Mouse (Mus musculus): ENCODE measurements at regions not wholly inside any gene's neighbourhood (a gene's known extent, or its start where the extent isn't known, plus 50 kb on each side); places are given as distances from the start of the nearest gene placed in this dataset.

DNA sequence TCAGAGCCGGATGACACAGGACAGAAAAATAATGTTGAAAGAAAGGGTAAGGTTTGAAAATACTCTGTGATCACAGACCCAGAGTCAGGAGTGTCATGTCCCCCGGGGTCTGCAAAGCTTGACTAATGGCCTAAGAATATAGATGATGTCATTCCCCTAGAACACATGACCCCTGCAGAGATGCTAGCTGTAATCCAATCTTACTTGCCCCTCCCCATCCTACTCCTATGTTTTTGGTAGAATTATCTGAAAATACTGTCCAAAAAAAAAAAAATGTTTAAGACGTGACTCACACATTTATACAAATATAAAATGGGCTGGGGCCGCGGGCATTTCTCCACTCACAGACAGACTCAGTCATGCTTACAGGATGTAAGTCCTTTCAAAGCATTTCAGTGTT lies 210.3 kb upstream of the Jmjd1c start:
- no peaks in the 10 kb centered on the region for H3K4me1 ChIP-seq (ENCODE audit: control insufficient read depth, insufficient read depth, low read length)
- 68% methylated on average over 5 of the region's 5 CpGs for WGBS
- H3K4me3 ChIP-seq (ENCODE audit: insufficient read depth, low read depth, low read length), result no peak overlapping the region
- TF ChIP-seq POLR2A (IDR thresholded peaks at IDR 0.05; ENCODE audit: insufficient read depth, low read depth, low read length) (no peak), CTCF (IDR thresholded peaks at IDR 0.05; ENCODE audit: insufficient read depth, low read depth, low read length) (no peak)
- H3K27ac ChIP-seq (ENCODE audit: insufficient read depth, low read depth, low read length), result no peak overlapping the region

DNA sequence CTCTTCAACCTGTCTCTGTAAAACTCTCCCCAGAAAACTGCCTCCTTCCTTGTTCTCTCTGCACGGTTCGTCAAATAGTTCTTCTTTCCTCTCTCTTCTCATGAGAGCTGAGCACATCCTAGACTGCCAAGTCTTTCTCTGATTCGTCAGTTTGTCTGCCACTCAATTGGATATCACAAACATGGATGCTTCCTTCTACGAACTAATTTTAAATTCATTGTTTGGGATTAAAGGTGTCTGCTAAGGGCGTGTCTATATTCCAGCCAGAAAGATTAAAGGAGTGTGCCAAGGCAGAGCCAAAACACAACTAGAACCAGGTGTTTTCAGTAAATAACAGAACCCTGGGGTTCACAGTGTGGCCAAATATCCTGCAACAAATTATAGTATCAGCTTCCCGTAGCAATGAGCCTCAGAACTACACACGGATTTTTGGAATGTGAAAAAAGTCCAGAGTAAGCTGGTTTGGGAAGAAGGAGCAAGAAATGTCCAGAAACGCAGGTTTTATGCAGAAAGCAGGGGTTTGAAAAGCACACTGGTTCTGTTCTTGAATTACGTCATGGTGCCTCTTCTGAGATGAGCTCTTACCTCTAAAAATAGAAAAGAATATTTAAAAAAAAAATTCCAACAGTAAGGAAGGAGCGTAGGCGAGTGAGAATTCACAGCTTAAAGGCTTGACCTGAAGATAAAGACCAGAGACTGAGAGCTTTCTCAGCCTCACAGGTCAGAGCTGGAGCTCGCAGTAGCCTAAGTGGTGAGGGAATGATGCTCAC lies 206.0 kb upstream of the Jmjd1c start:
- TF ChIP-seq CTCF (IDR thresholded peaks at IDR 0.05; ENCODE audit: insufficient read depth, low read depth, low read length) (no peak), POLR2A (IDR thresholded peaks at IDR 0.05; ENCODE audit: insufficient read depth, low read depth, low read length) (no peak)
- 68% methylated on average over 12 of the region's 12 CpGs for WGBS
- no peaks in the 10 kb centered on the region for H3K4me1 ChIP-seq (ENCODE audit: control insufficient read depth, insufficient read depth, low read length)
- H3K27ac ChIP-seq (ENCODE audit: insufficient read depth, low read depth, low read length), result 0 out of 2 replicates have a peak overlapping the region, but pooled peaks have one; percentile 14
- no peak overlapping the region for H3K4me3 ChIP-seq (ENCODE audit: insufficient read depth, low read depth, low read length)

DNA sequence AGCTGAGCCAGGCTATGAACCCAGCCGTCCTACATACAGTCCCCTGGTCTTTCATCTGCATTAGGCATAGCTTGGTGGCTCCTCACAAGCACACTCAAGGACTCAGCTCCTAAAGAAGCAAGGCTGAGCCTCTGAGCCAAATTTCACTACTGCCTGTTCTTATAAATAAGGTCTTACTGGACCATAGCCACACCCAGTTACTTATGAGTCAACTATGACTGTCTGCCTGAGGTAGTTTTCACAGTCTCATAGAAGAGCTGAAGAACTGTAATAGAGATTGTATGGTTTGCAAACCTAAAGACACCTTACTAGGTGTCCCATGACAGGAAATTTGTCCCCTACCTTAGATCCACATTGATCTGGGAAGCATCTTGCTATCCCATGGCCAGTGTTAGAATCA lies 204.1 kb upstream of the Jmjd1c start:
- H3K4me1 ChIP-seq (ENCODE audit: control insufficient read depth, insufficient read depth, low read length), result no peaks in the 10 kb centered on the region
- no peak overlapping the region for H3K4me3 ChIP-seq (ENCODE audit: insufficient read depth, low read depth, low read length)
- no peak overlapping the region for H3K27ac ChIP-seq (ENCODE audit: insufficient read depth, low read depth, low read length)
- TF ChIP-seq POLR2A (IDR thresholded peaks at IDR 0.05; ENCODE audit: insufficient read depth, low read depth, low read length) (no peak), CTCF (IDR thresholded peaks at IDR 0.05; ENCODE audit: insufficient read depth, low read depth, low read length) (no peak)
- 97% methylated on average over 1 of the region's 1 CpGs for WGBS

DNA sequence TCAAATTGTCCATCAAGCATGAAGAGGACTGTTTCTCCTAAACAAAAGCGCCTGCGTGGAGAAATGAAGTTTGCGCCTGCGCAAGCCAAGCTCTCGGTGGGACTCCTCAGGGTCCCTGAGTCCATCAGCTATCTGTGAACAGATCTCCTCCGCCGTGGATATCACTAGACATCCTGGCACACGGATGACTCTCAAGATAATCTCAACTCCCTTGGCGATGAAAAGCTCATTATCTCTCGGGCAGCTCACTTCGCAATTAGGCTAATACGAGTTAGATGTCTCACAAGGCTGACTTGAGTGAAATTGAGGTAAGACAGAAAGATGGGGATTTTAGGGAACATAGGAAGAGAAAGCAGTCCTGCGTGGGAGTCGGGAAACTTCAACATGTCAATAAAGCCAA lies 202.1 kb upstream of the Jmjd1c start:
- Histone ChIP-seq H3K27ac (ENCODE audit: insufficient read depth, low read depth, low read length) (no peak overlapping the region), H3K4me3 (ENCODE audit: insufficient read depth, low read depth, low read length) (no peak overlapping the region), H3K4me1 (ENCODE audit: control insufficient read depth, insufficient read depth, low read length) (peaks cover 3% of the 10 kb centered on the region; the same call in 1 of the 2 replicates)
- WGBS, result 88% methylated on average over 14 of the region's 14 CpGs
- TF ChIP-seq CTCF (IDR thresholded peaks at IDR 0.05; ENCODE audit: insufficient read depth, low read depth, low read length) (no peak), POLR2A (IDR thresholded peaks at IDR 0.05; ENCODE audit: insufficient read depth, low read depth, low read length) (no peak)

DNA sequence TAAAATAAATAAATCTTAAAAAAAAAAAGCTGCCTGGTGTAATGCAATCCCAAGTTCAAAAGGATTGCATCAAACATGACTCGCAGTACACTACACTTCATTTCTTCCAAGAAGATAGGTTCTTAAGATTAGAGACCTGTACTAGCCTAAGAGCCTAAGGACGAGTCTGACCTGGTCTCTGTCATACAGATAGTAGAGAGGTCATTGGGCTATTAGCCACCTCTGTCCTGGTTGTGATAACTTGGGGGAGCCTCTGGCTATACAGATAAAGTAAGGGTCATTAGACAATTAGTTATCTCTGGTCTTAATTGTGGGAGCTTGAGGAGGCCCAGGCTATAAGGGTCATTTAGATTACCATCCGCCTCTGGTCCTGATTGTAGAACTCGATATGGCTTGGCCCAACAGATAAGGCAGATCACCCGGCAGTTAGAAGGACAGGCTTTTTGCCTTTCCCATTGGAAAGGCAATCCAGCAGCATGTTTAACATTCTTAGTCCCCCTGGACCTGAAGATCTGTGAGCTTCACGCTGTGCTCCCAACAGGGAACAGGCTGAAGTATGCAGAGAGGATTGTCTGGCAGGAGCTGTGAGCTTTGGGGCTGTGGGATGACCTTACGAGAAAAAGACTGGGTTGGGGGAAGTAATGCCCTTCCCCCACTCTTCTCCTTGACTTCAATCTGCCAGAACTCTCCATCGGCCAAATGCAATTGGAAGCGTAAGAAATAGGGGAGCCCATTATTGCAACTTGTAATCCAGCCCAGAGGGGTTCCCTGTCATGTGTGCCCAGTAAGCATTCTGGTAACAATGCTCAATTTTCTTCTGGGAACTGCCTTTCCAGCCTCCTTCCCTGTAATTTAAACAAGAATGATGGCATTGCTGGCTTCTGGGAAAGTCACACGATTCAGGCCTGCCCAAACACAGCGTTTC lies 199.0 kb upstream of the Jmjd1c start:
- TF ChIP-seq CTCF (IDR thresholded peaks at IDR 0.05; ENCODE audit: insufficient read depth, low read depth, low read length) (no peak), POLR2A (IDR thresholded peaks at IDR 0.05; ENCODE audit: insufficient read depth, low read depth, low read length) (no peak)
- H3K4me1 ChIP-seq (ENCODE audit: control insufficient read depth, insufficient read depth, low read length), result peaks cover 15% of the 10 kb centered on the region
- H3K27ac ChIP-seq (ENCODE audit: insufficient read depth, low read depth, low read length), result no peak overlapping the region
- no peak overlapping the region for H3K4me3 ChIP-seq (ENCODE audit: insufficient read depth, low read depth, low read length)
- WGBS, result 46% methylated on average over 11 of the region's 11 CpGs

DNA sequence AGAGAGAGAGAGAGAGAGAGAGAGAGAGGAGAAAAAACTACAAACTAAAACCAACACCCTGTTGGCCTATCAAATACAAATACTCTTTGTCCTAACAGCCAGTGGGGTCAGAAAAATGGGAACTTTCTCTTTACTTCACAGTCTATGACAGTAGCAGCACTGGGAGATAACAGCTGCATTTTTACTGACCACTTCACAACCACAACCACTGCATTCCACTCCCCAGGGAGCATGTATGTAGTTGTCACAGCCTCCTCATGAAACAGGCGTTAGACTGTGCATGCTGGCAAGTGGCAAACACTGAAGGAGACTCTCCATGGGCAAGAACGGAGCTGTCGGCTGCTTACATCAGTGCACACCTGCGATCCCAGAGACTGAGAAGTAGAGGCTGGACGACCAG lies 196.2 kb upstream of the Jmjd1c start:
- no peak overlapping the region for H3K27ac ChIP-seq (ENCODE audit: insufficient read depth, low read depth, low read length)
- peaks cover 17% of the 10 kb centered on the region for H3K4me1 ChIP-seq (ENCODE audit: control insufficient read depth, insufficient read depth, low read length)
- TF ChIP-seq POLR2A (IDR thresholded peaks at IDR 0.05; ENCODE audit: insufficient read depth, low read depth, low read length) (no peak), CTCF (IDR thresholded peaks at IDR 0.05; ENCODE audit: insufficient read depth, low read depth, low read length) (no peak)
- no peak overlapping the region for H3K4me3 ChIP-seq (ENCODE audit: insufficient read depth, low read depth, low read length)
- WGBS, result 96% methylated on average over 5 of the region's 5 CpGs

DNA sequence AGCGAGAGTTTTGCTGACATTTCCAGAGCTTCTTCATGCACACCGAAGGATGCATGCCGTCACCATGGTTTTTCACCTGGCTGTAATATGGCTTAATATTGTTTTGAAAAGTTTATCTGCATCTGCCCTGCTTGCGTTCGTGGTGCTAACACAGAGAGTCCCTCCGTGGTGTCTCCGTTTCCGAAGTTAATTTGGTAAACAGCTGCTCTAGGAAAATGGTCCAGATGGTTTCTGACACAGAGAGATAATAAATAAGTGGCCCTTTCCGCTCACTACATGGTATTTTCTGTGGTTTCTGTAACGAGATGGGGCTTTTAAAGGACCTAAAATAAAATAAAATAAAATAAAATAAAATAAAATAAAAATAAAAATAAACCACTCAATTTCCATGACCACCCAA lies 195.1 kb upstream of the Jmjd1c start:
- 37% methylated on average over 10 of the region's 10 CpGs for WGBS
- H3K27ac ChIP-seq (ENCODE audit: insufficient read depth, low read depth, low read length), result no peak overlapping the region
- no peak for TF ChIP-seq POLR2A (IDR thresholded peaks at IDR 0.05; ENCODE audit: insufficient read depth, low read depth, low read length)
- TF ChIP-seq CTCF (IDR thresholded peaks at IDR 0.05; ENCODE audit: insufficient read depth, low read depth, low read length), result no peak
- no peak overlapping the region for H3K4me3 ChIP-seq (ENCODE audit: insufficient read depth, low read depth, low read length)
- peaks cover 17% of the 10 kb centered on the region for H3K4me1 ChIP-seq (ENCODE audit: control insufficient read depth, insufficient read depth, low read length)

DNA sequence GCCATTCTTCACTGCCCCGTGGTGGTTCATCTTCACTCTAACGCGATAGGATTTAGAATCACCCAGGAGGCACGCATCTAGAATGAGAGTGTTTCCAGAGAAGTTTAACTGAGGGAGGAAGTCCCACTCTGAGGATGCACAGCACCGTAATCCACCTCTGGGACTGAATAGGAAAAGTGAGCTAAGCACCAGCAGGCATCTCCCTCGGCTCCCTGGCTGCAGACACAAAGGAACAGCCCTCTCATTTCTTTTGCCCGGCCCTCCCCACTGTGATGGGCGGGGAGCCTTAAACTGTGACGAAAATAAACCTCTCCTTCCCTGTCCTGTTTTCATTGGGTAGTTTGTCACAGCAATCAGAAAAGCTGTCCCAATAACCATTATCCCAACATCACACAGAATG lies 194.1 kb upstream of the Jmjd1c start:
- Histone ChIP-seq H3K27ac (ENCODE audit: insufficient read depth, low read depth, low read length) (no peak overlapping the region), H3K4me1 (ENCODE audit: control insufficient read depth, insufficient read depth, low read length) (peaks cover 17% of the 10 kb centered on the region), H3K4me3 (ENCODE audit: insufficient read depth, low read depth, low read length) (no peak overlapping the region)
- WGBS, result 4% methylated on average over 9 of the region's 9 CpGs
- TF ChIP-seq POLR2A (IDR thresholded peaks at IDR 0.05; ENCODE audit: insufficient read depth, low read depth, low read length), result no peak
- TF ChIP-seq CTCF (IDR thresholded peaks at IDR 0.05; ENCODE audit: insufficient read depth, low read depth, low read length), result no peak
